Mouse (Mus musculus) lung, postnatal 0 days (tissue): ENCODE measurements around the gene Wdr5.

ENCODE experiments used
- CTCF ChIP-seq: IDR thresholded peaks from 2 replicates; pipeline ENCODE4 v1.5.1; 2016; ENCODE audit warnings: antibody characterized with exemption, mild to moderate bottlenecking
- EP300 ChIP-seq: IDR thresholded peaks from 2 replicates; pipeline ENCODE4 v1.6.1; 2016; ENCODE audit warnings: antibody characterized with exemption, mild to moderate bottlenecking, control low read depth

DNA sequence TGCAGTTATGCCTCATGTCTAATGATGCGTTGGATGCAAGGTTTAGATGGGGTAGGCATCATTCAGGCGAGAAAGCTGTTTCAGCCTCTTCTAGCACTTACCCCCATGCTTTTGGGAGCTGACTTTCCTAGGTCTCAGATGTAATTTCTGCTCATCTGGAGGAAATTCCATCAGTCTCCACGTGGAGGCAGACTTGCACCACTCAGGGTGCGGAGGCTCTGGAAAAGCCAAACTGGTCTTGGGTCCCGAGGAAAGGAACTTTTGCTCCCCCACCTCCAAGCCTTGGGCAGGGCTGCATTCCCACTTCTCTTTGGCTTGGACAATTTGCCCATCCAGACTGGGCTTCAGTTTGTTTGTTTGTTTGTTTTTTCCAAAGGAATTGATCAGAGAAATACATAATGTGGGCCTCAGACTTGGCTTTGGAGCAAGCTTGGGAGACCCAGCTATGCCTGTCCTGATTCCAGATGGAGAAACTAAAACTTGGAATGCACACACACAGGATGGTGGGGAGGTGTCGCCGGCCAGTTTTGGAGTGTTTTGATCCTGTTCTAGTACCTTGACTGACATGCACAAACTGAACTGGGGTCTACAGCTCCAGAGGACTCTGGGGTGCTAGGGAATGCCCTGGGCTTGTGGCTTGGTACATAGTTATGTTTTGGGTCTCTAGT, 37.8 kb downstream of the Wdr5 start:
- peak; percentile 98 for TF ChIP-seq CTCF
- TF ChIP-seq EP300: no peak
